Mouse (Mus musculus) cerebellum, adult 2 months (tissue): Measurements from ENCODE around the gene Gcdh.

ENCODE experiments used
- CTCF ChIP-seq: fragments of 200-500 bp; IDR thresholded peaks from 2 replicates; pipeline ENCODE4 v1.5.1; 2011; ENCODE audit warnings: low read depth, mild to moderate bottlenecking, control low read depth, low read length, moderate library complexity, borderline replicate concordance; ENCODE audit not compliant: insufficient read depth
- POLR2A ChIP-seq: fragments of 200-500 bp; IDR thresholded peaks from 2 replicates; pipeline ENCODE4 v1.6.1; 2011; ENCODE audit warnings: low read length, control low read depth, borderline replicate concordance; ENCODE audit not compliant: insufficient read depth

GRCm38 (mm10) chr8:84913960-84914359 lies 20.2 kb upstream of the Gcdh start:
- TF ChIP-seq POLR2A (no peak), CTCF (peak; percentile 41; the same call in 1 of the 2 replicates)
